Mouse (Mus musculus): ENCODE results near the gene Fkbp1b.
"Not testable (repeated sequence)": the region's sequence is repeated elsewhere in the genome, so short reads cannot be mapped to it uniquely, and the experiment has no call there.

Fkbp1b gene

DNA sequence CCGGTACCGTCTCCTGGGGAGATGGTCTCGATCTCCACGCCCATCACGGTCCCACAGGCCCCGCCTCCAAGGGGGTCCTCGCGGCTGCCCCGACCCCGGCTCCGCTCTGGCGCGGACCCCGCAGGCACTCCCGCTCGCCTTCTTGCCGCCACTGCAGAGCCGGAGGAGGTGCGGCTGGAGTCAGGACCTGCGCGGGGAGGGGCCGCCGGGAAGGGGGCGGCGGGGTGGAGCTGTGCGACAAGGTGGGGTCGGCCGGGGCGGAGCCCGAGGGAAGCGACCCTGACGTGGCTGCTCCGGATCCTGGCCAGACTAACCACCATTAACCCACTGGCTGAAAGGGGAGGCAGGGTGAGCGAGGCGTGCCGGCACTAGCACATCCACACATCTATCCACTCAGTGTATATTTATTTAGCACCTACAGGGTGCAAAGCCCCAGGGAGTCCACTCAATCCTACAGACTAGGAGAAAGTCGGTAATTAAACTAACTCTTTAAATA lies at the start of gene Fkbp1b:
Fkbp1b (minus strand) TSS at position 200 of the 496 bp plus-strand sequence.
- no peak for TF ChIP-seq POU5F1 (IDR thresholded peaks at IDR 0.05; ENCODE audit: borderline replicate concordance, low read length)
- no peak for TF ChIP-seq NANOG (IDR thresholded peaks at IDR 0.05; ENCODE audit: borderline replicate concordance, low read length)
- no peak for TF ChIP-seq CTCF (conservative IDR thresholded peaks at IDR 0.05; ENCODE audit: low read length)

GRCm38 (mm10) chr12:4889891-4890290 lies 48.5 kb upstream of the Fkbp1b start:
- Histone ChIP-seq H3K4me3 (replicated peaks; ENCODE audit: low read length) (no peak overlapping the region), H3K36me3 (ENCODE audit: insufficient read depth, low read length) (peaks cover 96% of the 10 kb centered on the region), H3K4me1 (replicated peaks; ENCODE audit: low read depth, low read length) (peaks cover 47% of the 10 kb centered on the region), H3K9me3 (ENCODE audit: low read length) (no peaks in the 10 kb centered on the region), H3K27me3 (ENCODE audit: insufficient read depth, low read length) (no peaks in the 10 kb centered on the region)
- TF ChIP-seq CTCF (conservative IDR thresholded peaks at IDR 0.05; ENCODE audit: low read length) (no peak), POU5F1 (IDR thresholded peaks at IDR 0.05; ENCODE audit: borderline replicate concordance, low read length) (no peak), NANOG (IDR thresholded peaks at IDR 0.05; ENCODE audit: borderline replicate concordance, low read length) (no peak)

More for the DNA sequence above, at the start of gene Fkbp1b:
- Histone ChIP-seq H3K36me3 (ENCODE audit: insufficient read depth, low read length) (peaks cover 16% of the 10 kb centered on the region), H3K9me3 (ENCODE audit: low read length) (no peaks in the 10 kb centered on the region), H3K4me1 (replicated peaks; ENCODE audit: low read depth, low read length) (peaks cover 44% of the 10 kb centered on the region), H3K4me3 (replicated peaks; ENCODE audit: low read length) (peak within 1 kb of the TSS; percentile 93), H3K27me3 (ENCODE audit: insufficient read depth, low read length) (peaks cover 42% of the 10 kb centered on the region)

DNA sequence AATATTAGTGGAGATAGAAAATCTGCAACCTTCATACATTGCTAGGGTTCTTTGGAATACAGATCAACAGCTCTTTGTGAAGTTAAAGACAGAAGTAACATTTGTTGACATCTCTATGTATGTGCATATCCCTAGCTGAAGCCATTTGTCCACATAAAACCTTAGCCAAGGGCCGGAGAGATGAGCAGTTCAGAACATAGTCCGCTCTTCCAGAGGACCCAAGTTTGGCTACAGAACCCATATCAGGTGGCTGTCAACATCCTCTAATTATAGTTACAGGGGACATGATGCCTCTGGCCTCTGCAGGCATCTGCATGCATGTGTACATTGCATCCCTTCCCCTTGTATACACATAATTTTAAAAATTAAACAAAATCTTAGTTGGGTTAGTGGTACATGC lies 47.9 kb upstream of the Fkbp1b start:
- TF ChIP-seq NANOG (IDR thresholded peaks at IDR 0.05; ENCODE audit: borderline replicate concordance, low read length) = no peak
- TF ChIP-seq POU5F1 (IDR thresholded peaks at IDR 0.05; ENCODE audit: borderline replicate concordance, low read length) = no peak
- no peak overlapping the region for H3K4me3 ChIP-seq (replicated peaks; ENCODE audit: low read length)
- no peaks in the 10 kb centered on the region for H3K27me3 ChIP-seq (ENCODE audit: insufficient read depth, low read length)
- peaks cover 42% of the 10 kb centered on the region for H3K4me1 ChIP-seq (replicated peaks; ENCODE audit: low read depth, low read length)
- peaks cover 97% of the 10 kb centered on the region for H3K36me3 ChIP-seq (ENCODE audit: insufficient read depth, low read length)
- no peaks in the 10 kb centered on the region for H3K9me3 ChIP-seq (ENCODE audit: low read length)

DNA sequence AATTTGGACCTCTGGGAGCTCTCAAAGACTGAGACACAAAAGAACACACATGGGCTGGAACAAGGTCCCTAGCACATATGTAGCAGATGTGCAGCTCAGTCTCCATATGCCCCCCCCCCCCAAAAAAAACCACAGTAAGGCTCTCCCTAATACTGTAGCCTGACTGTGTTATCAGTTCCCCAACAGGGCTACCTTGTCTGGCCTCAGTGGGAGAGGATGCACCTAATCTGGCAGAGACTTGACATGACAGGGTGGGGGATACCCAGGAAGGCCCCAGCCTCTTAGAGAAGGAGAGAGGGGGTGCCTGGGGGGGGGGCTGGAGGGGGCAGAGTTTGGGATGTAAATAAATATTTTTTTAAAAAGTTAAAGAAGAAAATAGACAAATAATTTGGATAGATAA lies 47.3 kb upstream of the Fkbp1b start:
- H3K27me3 ChIP-seq (ENCODE audit: insufficient read depth, low read length) = no peaks in the 10 kb centered on the region
- TF ChIP-seq NANOG (IDR thresholded peaks at IDR 0.05; ENCODE audit: borderline replicate concordance, low read length) (no peak), POU5F1 (IDR thresholded peaks at IDR 0.05; ENCODE audit: borderline replicate concordance, low read length) (no peak), CTCF (conservative IDR thresholded peaks at IDR 0.05; ENCODE audit: low read length) (no peak)
- peaks cover 37% of the 10 kb centered on the region for H3K4me1 ChIP-seq (replicated peaks; ENCODE audit: low read depth, low read length)
- no peak overlapping the region for H3K4me3 ChIP-seq (replicated peaks; ENCODE audit: low read length)
- H3K9me3 ChIP-seq (ENCODE audit: low read length) = no peaks in the 10 kb centered on the region
- peaks cover 97% of the 10 kb centered on the region for H3K36me3 ChIP-seq (ENCODE audit: insufficient read depth, low read length)

- H3K27me3 ChIP-seq (ENCODE audit: insufficient read depth, low read length); H3K9me3 ChIP-seq (ENCODE audit: low read length); H3K4me3 ChIP-seq (replicated peaks; ENCODE audit: low read length): not testable (repeated sequence)
- peaks cover 15% of the 10 kb centered on the region for H3K4me1 ChIP-seq (replicated peaks; ENCODE audit: low read depth, low read length)
- peaks cover 98% of the 10 kb centered on the region for H3K36me3 ChIP-seq (ENCODE audit: insufficient read depth, low read length)
These were observed 45.2 kb upstream of the Fkbp1b start for GRCm38 (mm10) chr12:4886581-4886980.

- TF ChIP-seq POU5F1 (IDR thresholded peaks at IDR 0.05; ENCODE audit: borderline replicate concordance, low read length) (no peak), CTCF (conservative IDR thresholded peaks at IDR 0.05; ENCODE audit: low read length) (no peak), NANOG (IDR thresholded peaks at IDR 0.05; ENCODE audit: borderline replicate concordance, low read length) (no peak)
- H3K27me3 ChIP-seq (ENCODE audit: insufficient read depth, low read length) = no peaks in the 10 kb centered on the region
- no peak overlapping the region for H3K4me3 ChIP-seq (replicated peaks; ENCODE audit: low read length)
- H3K4me1 ChIP-seq (replicated peaks; ENCODE audit: low read depth, low read length) = peaks cover 5% of the 10 kb centered on the region; the same call in 1 of the 2 replicates
- H3K9me3 ChIP-seq (ENCODE audit: low read length) = no peaks in the 10 kb centered on the region
- H3K36me3 ChIP-seq (ENCODE audit: insufficient read depth, low read length) = peaks cover 98% of the 10 kb centered on the region
These were observed 43.7 kb upstream of the Fkbp1b start for GRCm38 (mm10) chr12:4885062-4885461.

- TF ChIP-seq POU5F1 (IDR thresholded peaks at IDR 0.05; ENCODE audit: borderline replicate concordance, low read length) (no peak), CTCF (conservative IDR thresholded peaks at IDR 0.05; ENCODE audit: low read length) (no peak), NANOG (IDR thresholded peaks at IDR 0.05; ENCODE audit: borderline replicate concordance, low read length) (no peak)
- Histone ChIP-seq H3K27me3 (ENCODE audit: insufficient read depth, low read length) (no peaks in the 10 kb centered on the region), H3K4me1 (replicated peaks; ENCODE audit: low read depth, low read length) (peaks cover 16% of the 10 kb centered on the region), H3K4me3 (replicated peaks; ENCODE audit: low read length) (no peak overlapping the region), H3K9me3 (ENCODE audit: low read length) (no peaks in the 10 kb centered on the region), H3K36me3 (ENCODE audit: insufficient read depth, low read length) (peaks cover 80% of the 10 kb centered on the region)
These were observed 40.7 kb upstream of the Fkbp1b start for GRCm38 (mm10) chr12:4882086-4882485.

GRCm38 (mm10) chr12:4879048-4879447 lies 37.7 kb upstream of the Fkbp1b start:
- Histone ChIP-seq H3K4me3 (replicated peaks; ENCODE audit: low read length) (no peak overlapping the region), H3K9me3 (ENCODE audit: low read length) (no peaks in the 10 kb centered on the region), H3K27me3 (ENCODE audit: insufficient read depth, low read length) (peaks cover 7% of the 10 kb centered on the region), H3K36me3 (ENCODE audit: insufficient read depth, low read length) (peaks cover 58% of the 10 kb centered on the region), H3K4me1 (replicated peaks; ENCODE audit: low read depth, low read length) (peaks cover 32% of the 10 kb centered on the region)
- TF ChIP-seq CTCF (conservative IDR thresholded peaks at IDR 0.05; ENCODE audit: low read length) (peak; percentile 58), NANOG (IDR thresholded peaks at IDR 0.05; ENCODE audit: borderline replicate concordance, low read length) (no peak)

- peaks cover 51% of the 10 kb centered on the region for H3K36me3 ChIP-seq (ENCODE audit: insufficient read depth, low read length)
- H3K27me3 ChIP-seq (ENCODE audit: insufficient read depth, low read length) = peaks cover 14% of the 10 kb centered on the region
These were observed 36.9 kb upstream of the Fkbp1b start for GRCm38 (mm10) chr12:4878296-4878783.

More at GRCm38 (mm10) chr12:4878296-4878783, 36.9 kb upstream of the Fkbp1b start:
- Histone ChIP-seq H3K4me1 (replicated peaks; ENCODE audit: low read depth, low read length) (peaks cover 39% of the 10 kb centered on the region), H3K9me3 (ENCODE audit: low read length) (no peaks in the 10 kb centered on the region), H3K4me3 (replicated peaks; ENCODE audit: low read length) (no peak overlapping the region)
- TF ChIP-seq NANOG (IDR thresholded peaks at IDR 0.05; ENCODE audit: borderline replicate concordance, low read length) = no peak
- no peak for TF ChIP-seq CTCF (conservative IDR thresholded peaks at IDR 0.05; ENCODE audit: low read length)
- no peak for TF ChIP-seq POU5F1 (IDR thresholded peaks at IDR 0.05; ENCODE audit: borderline replicate concordance, low read length)

All from E14TG2a.4 (cell line).